Mouse (Mus musculus): Measurements from ENCODE around the gene Olfr94. TPM values are rescaled to one million over a fixed set of nuclear protein-coding genes. Genes with fewer than 3 reads are reported as not detected.
A peak's percentile ranks its signal among the peaks of the same experiment; 100 is the strongest.
"Not testable (repeated sequence)": the region's sequence is repeated elsewhere in the genome, so short reads cannot be mapped to it uniquely, and the experiment has no call there.

Gene Olfr94
- not detected in 2 replicates for total RNA-seq (2014; fragmentation: Nextera tagmentation)
- not detected in 2 replicates for total RNA-seq (2017)

- no peak for ATAC-seq (replicated peaks; ENCODE audit: poor library complexity, severe bottlenecking)
Observed at GRCm38 (mm10) chr17:37200894-37201293, at the start of gene Olfr94. Olfr94 (minus strand) TSS chr17:37200994.

GRCm38 (mm10) chr17:37250544-37250943 lies 49.8 kb upstream of the Olfr94 start:
- ATAC-seq (replicated peaks; ENCODE audit: poor library complexity, severe bottlenecking) = peak; percentile 68

- ATAC-seq (replicated peaks; ENCODE audit: poor library complexity, severe bottlenecking) = no peak
Observed at GRCm38 (mm10) chr17:37249460-37249859, 48.7 kb upstream of the Olfr94 start.

GRCm38 (mm10) chr17:37246715-37247114 lies 45.9 kb upstream of the Olfr94 start:
- peak; percentile 96 for ATAC-seq (replicated peaks; ENCODE audit: poor library complexity, severe bottlenecking)

GRCm38 (mm10) chr17:37242198-37242597 lies 41.4 kb upstream of the Olfr94 start:
- ATAC-seq (replicated peaks; ENCODE audit: poor library complexity, severe bottlenecking) = no peak

- not testable (repeated sequence) for ATAC-seq (replicated peaks; ENCODE audit: poor library complexity, severe bottlenecking)
Observed at GRCm38 (mm10) chr17:37237230-37237629, 36.4 kb upstream of the Olfr94 start, which contains the start of gene Olfr97. Olfr97 (minus strand) TSS chr17:37237330.

- no peak for ATAC-seq (replicated peaks; ENCODE audit: poor library complexity, severe bottlenecking)
Observed at GRCm38 (mm10) chr17:37221879-37222278, 21.1 kb upstream of the Olfr94 start.

GRCm38 (mm10) chr17:37219846-37220245 lies 19.1 kb upstream of the Olfr94 start, which contains the start of gene Olfr96:
Olfr96 (plus strand) TSS chr17:37220146.
- ATAC-seq (replicated peaks; ENCODE audit: poor library complexity, severe bottlenecking) = no peak

- ATAC-seq (replicated peaks; ENCODE audit: poor library complexity, severe bottlenecking) = no peak
Observed at GRCm38 (mm10) chr17:37218486-37218885, 17.7 kb upstream of the Olfr94 start.

GRCm38 (mm10) chr17:37213018-37213417 lies 12.2 kb upstream of the Olfr94 start, which contains the start of gene Olfr95:
Olfr95 (minus strand) TSS chr17:37213118.
- ATAC-seq (replicated peaks; ENCODE audit: poor library complexity, severe bottlenecking) = no peak

- ATAC-seq (replicated peaks; ENCODE audit: poor library complexity, severe bottlenecking) = no peak
Observed at GRCm38 (mm10) chr17:37210884-37211768, 10.3 kb upstream of the Olfr94 start.

- no peak for ATAC-seq (replicated peaks; ENCODE audit: poor library complexity, severe bottlenecking)
Observed at GRCm38 (mm10) chr17:37203917-37204236, 3.1 kb upstream of the Olfr94 start.

- peak; percentile 100 for ATAC-seq (replicated peaks; ENCODE audit: poor library complexity, severe bottlenecking)
Observed at GRCm38 (mm10) chr17:37203206-37203916, 2.6 kb upstream of the Olfr94 start.

GRCm38 (mm10) chr17:37196845-37197724 lies 3.7 kb downstream of the Olfr94 start:
- ATAC-seq (replicated peaks; ENCODE audit: poor library complexity, severe bottlenecking) = peak; percentile 66

GRCm38 (mm10) chr17:37194782-37195181 lies 6.0 kb downstream of the Olfr94 start:
- ATAC-seq (replicated peaks; ENCODE audit: poor library complexity, severe bottlenecking) = no peak

GRCm38 (mm10) chr17:37193656-37194055 lies 7.1 kb downstream of the Olfr94 start, which contains the start of gene Ubd:
Ubd (plus strand) TSS chr17:37193892.
- no peak for ATAC-seq (replicated peaks; ENCODE audit: poor library complexity, severe bottlenecking)

GRCm38 (mm10) chr17:37193032-37193431 lies 7.8 kb downstream of the Olfr94 start:
- ATAC-seq (replicated peaks; ENCODE audit: poor library complexity, severe bottlenecking) = no peak

- no peak for ATAC-seq (replicated peaks; ENCODE audit: poor library complexity, severe bottlenecking)
Observed at GRCm38 (mm10) chr17:37190711-37191110, 10.1 kb downstream of the Olfr94 start.

- no peak for ATAC-seq (replicated peaks; ENCODE audit: poor library complexity, severe bottlenecking)
Observed at GRCm38 (mm10) chr17:37185474-37185873, 15.3 kb downstream of the Olfr94 start.

GRCm38 (mm10) chr17:37161394-37161793 lies 39.4 kb downstream of the Olfr94 start, which contains the start of gene Olfr93:
Olfr93 (minus strand) TSS chr17:37161494.
- ATAC-seq (replicated peaks; ENCODE audit: poor library complexity, severe bottlenecking) = no peak

All from granulocyte monocyte progenitor cell, adult 5-6 weeks (primary cell).